Mouse (Mus musculus): ENCODE measurements around the gene Ywhab. TPM values are rescaled to one million over a fixed set of nuclear protein-coding genes. Genes with fewer than 3 reads are reported as not detected.

The Ywhab gene
- polyA plus RNA-seq, 1 experiment = 39.1 TPM

GRCm38 (mm10) chr2:164006932-164007331 is 12.2 kb downstream of the Ywhab start:
- TF ChIP-seq POLR2A (IDR thresholded peaks at IDR 0.05; ENCODE audit: control insufficient read depth, extremely low read depth, insufficient read depth, low read length, poor library complexity) (no peak), CTCF (IDR thresholded peaks at IDR 0.05; ENCODE audit: borderline replicate concordance, control insufficient read depth, extremely low read depth, insufficient read depth, low read length, poor library complexity) (no peak)
- H3K4me3 ChIP-seq (ENCODE audit: control insufficient read depth, insufficient read depth, low read length) = no peak overlapping the region
- H3K27me3 ChIP-seq (ENCODE audit: control insufficient read depth, insufficient read depth, low read length) = no peaks in the 10 kb centered on the region
- peaks cover 7% of the 10 kb centered on the region for H3K36me3 ChIP-seq (ENCODE audit: control insufficient read depth, insufficient read depth, low read length)
- DNase-seq = peak; percentile 47
- peaks cover 18% of the 10 kb centered on the region for H3K4me1 ChIP-seq (replicated peaks; ENCODE audit: control insufficient read depth, insufficient read depth, low read length)
- WGBS = 40% methylated on average over 10 of the region's 10 CpGs
- no peak overlapping the region for H3K27ac ChIP-seq (ENCODE audit: control insufficient read depth, insufficient read depth, low read length)

- TF ChIP-seq CTCF (IDR thresholded peaks at IDR 0.05; ENCODE audit: borderline replicate concordance, control insufficient read depth, extremely low read depth, insufficient read depth, low read length, poor library complexity) (no peak), POLR2A (IDR thresholded peaks at IDR 0.05; ENCODE audit: control insufficient read depth, extremely low read depth, insufficient read depth, low read length, poor library complexity) (no peak)
- no peak overlapping the region for H3K4me3 ChIP-seq (ENCODE audit: control insufficient read depth, insufficient read depth, low read length)
- H3K27me3 ChIP-seq (ENCODE audit: control insufficient read depth, insufficient read depth, low read length) = no peaks in the 10 kb centered on the region
- peaks cover 18% of the 10 kb centered on the region for H3K4me1 ChIP-seq (replicated peaks; ENCODE audit: control insufficient read depth, insufficient read depth, low read length)
- WGBS = 91% methylated on average over 8 of the region's 8 CpGs
- peaks cover 13% of the 10 kb centered on the region for H3K36me3 ChIP-seq (ENCODE audit: control insufficient read depth, insufficient read depth, low read length)
- no peak for DNase-seq
- no peak overlapping the region for H3K27ac ChIP-seq (ENCODE audit: control insufficient read depth, insufficient read depth, low read length)
These were observed 12.8 kb downstream of the Ywhab start for GRCm38 (mm10) chr2:164007547-164007946.

GRCm38 (mm10) chr2:164007987-164008545 is 13.3 kb downstream of the Ywhab start:
- Histone ChIP-seq H3K27me3 (ENCODE audit: control insufficient read depth, insufficient read depth, low read length) (no peaks in the 10 kb centered on the region), H3K4me1 (replicated peaks; ENCODE audit: control insufficient read depth, insufficient read depth, low read length) (peaks cover 15% of the 10 kb centered on the region), H3K36me3 (ENCODE audit: control insufficient read depth, insufficient read depth, low read length) (peaks cover 19% of the 10 kb centered on the region), H3K27ac (ENCODE audit: control insufficient read depth, insufficient read depth, low read length) (no peak overlapping the region), H3K4me3 (ENCODE audit: control insufficient read depth, insufficient read depth, low read length) (no peak overlapping the region)
- 51% methylated on average over 2 of the region's 2 CpGs for WGBS
- TF ChIP-seq CTCF (IDR thresholded peaks at IDR 0.05; ENCODE audit: borderline replicate concordance, control insufficient read depth, extremely low read depth, insufficient read depth, low read length, poor library complexity) (no peak), POLR2A (IDR thresholded peaks at IDR 0.05; ENCODE audit: control insufficient read depth, extremely low read depth, insufficient read depth, low read length, poor library complexity) (no peak)
- DNase-seq = no peak

- Histone ChIP-seq H3K27ac (ENCODE audit: control insufficient read depth, insufficient read depth, low read length) (no peak overlapping the region), H3K4me3 (ENCODE audit: control insufficient read depth, insufficient read depth, low read length) (no peak overlapping the region)
- DNase-seq = no peak
These were observed 14.5 kb downstream of the Ywhab start for GRCm38 (mm10) chr2:164009227-164009626.

GRCm38 (mm10) chr2:164010496-164010895 is 15.7 kb downstream of the Ywhab start:
- TF ChIP-seq POLR2A (IDR thresholded peaks at IDR 0.05; ENCODE audit: control insufficient read depth, extremely low read depth, insufficient read depth, low read length, poor library complexity) (no peak), CTCF (IDR thresholded peaks at IDR 0.05; ENCODE audit: borderline replicate concordance, control insufficient read depth, extremely low read depth, insufficient read depth, low read length, poor library complexity) (no peak)
- WGBS = 93% methylated on average over 5 of the region's 5 CpGs
- Histone ChIP-seq H3K36me3 (ENCODE audit: control insufficient read depth, insufficient read depth, low read length) (peaks cover 43% of the 10 kb centered on the region), H3K27me3 (ENCODE audit: control insufficient read depth, insufficient read depth, low read length) (no peaks in the 10 kb centered on the region), H3K27ac (ENCODE audit: control insufficient read depth, insufficient read depth, low read length) (no peak overlapping the region), H3K4me1 (replicated peaks; ENCODE audit: control insufficient read depth, insufficient read depth, low read length) (peaks cover 9% of the 10 kb centered on the region), H3K4me3 (ENCODE audit: control insufficient read depth, insufficient read depth, low read length) (no peak overlapping the region)
- DNase-seq = no peak

More at GRCm38 (mm10) chr2:164009227-164009626, 14.5 kb downstream of the Ywhab start:
- Histone ChIP-seq H3K4me1 (replicated peaks; ENCODE audit: control insufficient read depth, insufficient read depth, low read length) (peaks cover 13% of the 10 kb centered on the region), H3K36me3 (ENCODE audit: control insufficient read depth, insufficient read depth, low read length) (peaks cover 30% of the 10 kb centered on the region), H3K27me3 (ENCODE audit: control insufficient read depth, insufficient read depth, low read length) (no peaks in the 10 kb centered on the region)
- TF ChIP-seq POLR2A (IDR thresholded peaks at IDR 0.05; ENCODE audit: control insufficient read depth, extremely low read depth, insufficient read depth, low read length, poor library complexity) (no peak), CTCF (IDR thresholded peaks at IDR 0.05; ENCODE audit: borderline replicate concordance, control insufficient read depth, extremely low read depth, insufficient read depth, low read length, poor library complexity) (no peak)
- WGBS = 93% methylated on average over 6 of the region's 6 CpGs

GRCm38 (mm10) chr2:164010944-164011343 is 16.2 kb downstream of the Ywhab start:
- DNase-seq = no peak
- Histone ChIP-seq H3K4me1 (replicated peaks; ENCODE audit: control insufficient read depth, insufficient read depth, low read length) (peaks cover 9% of the 10 kb centered on the region), H3K4me3 (ENCODE audit: control insufficient read depth, insufficient read depth, low read length) (no peak overlapping the region), H3K27ac (ENCODE audit: control insufficient read depth, insufficient read depth, low read length) (no peak overlapping the region), H3K36me3 (ENCODE audit: control insufficient read depth, insufficient read depth, low read length) (peaks cover 47% of the 10 kb centered on the region), H3K27me3 (ENCODE audit: control insufficient read depth, insufficient read depth, low read length) (no peaks in the 10 kb centered on the region)
- WGBS = 78% methylated on average over 3 of the region's 3 CpGs
- no peak for TF ChIP-seq CTCF (IDR thresholded peaks at IDR 0.05; ENCODE audit: borderline replicate concordance, control insufficient read depth, extremely low read depth, insufficient read depth, low read length, poor library complexity)
- no peak for TF ChIP-seq POLR2A (IDR thresholded peaks at IDR 0.05; ENCODE audit: control insufficient read depth, extremely low read depth, insufficient read depth, low read length, poor library complexity)

- Histone ChIP-seq H3K4me3 (ENCODE audit: control insufficient read depth, insufficient read depth, low read length) (no peak overlapping the region), H3K27ac (ENCODE audit: control insufficient read depth, insufficient read depth, low read length) (no peak overlapping the region), H3K36me3 (ENCODE audit: control insufficient read depth, insufficient read depth, low read length) (peaks cover 81% of the 10 kb centered on the region), H3K27me3 (ENCODE audit: control insufficient read depth, insufficient read depth, low read length) (no peaks in the 10 kb centered on the region), H3K4me1 (replicated peaks; ENCODE audit: control insufficient read depth, insufficient read depth, low read length) (no peaks in the 10 kb centered on the region)
- DNase-seq = no peak
- 97% methylated on average over 16 of the region's 16 CpGs for WGBS
- TF ChIP-seq CTCF (IDR thresholded peaks at IDR 0.05; ENCODE audit: borderline replicate concordance, control insufficient read depth, extremely low read depth, insufficient read depth, low read length, poor library complexity) (no peak), POLR2A (IDR thresholded peaks at IDR 0.05; ENCODE audit: control insufficient read depth, extremely low read depth, insufficient read depth, low read length, poor library complexity) (no peak)
These were observed 20.5 kb downstream of the Ywhab start for GRCm38 (mm10) chr2:164015304-164015703.
